Mouse (Mus musculus): ENCODE results near the gene Ndufa5. TPM values are rescaled to one million over a fixed set of nuclear protein-coding genes. Genes with fewer than 3 reads are reported as not detected.

Gene Ndufa5
- polyA plus RNA-seq, 1 experiment = 3.8 TPM

- no peak overlapping the region for H3K4me3 ChIP-seq (ENCODE audit: control insufficient read depth, insufficient read depth, low read length)
- no peaks in the 10 kb centered on the region for H3K36me3 ChIP-seq (ENCODE audit: control insufficient read depth, insufficient read depth, low read length)
- H3K27ac ChIP-seq (ENCODE audit: control insufficient read depth, insufficient read depth, low read length) = no peak overlapping the region
- no peaks in the 10 kb centered on the region for H3K4me1 ChIP-seq (replicated peaks; ENCODE audit: control insufficient read depth, insufficient read depth, low read length)
- no peaks in the 10 kb centered on the region for H3K27me3 ChIP-seq (ENCODE audit: control insufficient read depth, insufficient read depth, low read length)
- no peak for DNase-seq
- TF ChIP-seq POLR2A (IDR thresholded peaks at IDR 0.05; ENCODE audit: control insufficient read depth, extremely low read depth, insufficient read depth, low read length, poor library complexity) (no peak), CTCF (IDR thresholded peaks at IDR 0.05; ENCODE audit: borderline replicate concordance, control insufficient read depth, extremely low read depth, insufficient read depth, low read length, poor library complexity) (no peak)
- WGBS = 91% methylated on average over 5 of the region's 5 CpGs
Measured at GRCm38 (mm10) chr6:24568963-24569362, 41.1 kb upstream of the Ndufa5 start.

DNA sequence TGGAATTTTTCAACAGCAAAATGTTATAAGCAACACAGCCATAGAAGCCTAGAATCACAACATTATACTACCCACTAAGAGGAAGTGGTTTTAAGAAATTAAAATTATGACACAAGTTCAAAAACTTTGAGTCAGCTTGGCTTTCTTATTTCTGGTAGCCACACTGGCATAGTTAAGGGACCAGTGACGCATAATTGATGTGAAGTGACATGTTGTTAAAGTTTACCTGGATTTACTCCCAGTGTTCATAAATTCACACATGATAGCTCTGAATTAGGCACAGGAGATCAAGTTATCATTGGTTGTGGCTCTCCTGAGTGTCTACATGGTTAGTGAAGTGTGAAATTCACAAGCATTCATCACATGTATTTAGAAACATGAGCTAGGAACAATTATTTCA, 37.1 kb upstream of the Ndufa5 start:
- DNase-seq = no peak
- H3K4me1 ChIP-seq (replicated peaks; ENCODE audit: control insufficient read depth, insufficient read depth, low read length) = no peaks in the 10 kb centered on the region
- H3K27me3 ChIP-seq (ENCODE audit: control insufficient read depth, insufficient read depth, low read length) = no peaks in the 10 kb centered on the region
- WGBS = 72% methylated on average over 1 of the region's 1 CpGs
- no peaks in the 10 kb centered on the region for H3K36me3 ChIP-seq (ENCODE audit: control insufficient read depth, insufficient read depth, low read length)
- H3K4me3 ChIP-seq (ENCODE audit: control insufficient read depth, insufficient read depth, low read length) = no peak overlapping the region
- no peak for TF ChIP-seq CTCF (IDR thresholded peaks at IDR 0.05; ENCODE audit: borderline replicate concordance, control insufficient read depth, extremely low read depth, insufficient read depth, low read length, poor library complexity)
- TF ChIP-seq POLR2A (IDR thresholded peaks at IDR 0.05; ENCODE audit: control insufficient read depth, extremely low read depth, insufficient read depth, low read length, poor library complexity) = no peak
- H3K27ac ChIP-seq (ENCODE audit: control insufficient read depth, insufficient read depth, low read length) = no peak overlapping the region

DNA sequence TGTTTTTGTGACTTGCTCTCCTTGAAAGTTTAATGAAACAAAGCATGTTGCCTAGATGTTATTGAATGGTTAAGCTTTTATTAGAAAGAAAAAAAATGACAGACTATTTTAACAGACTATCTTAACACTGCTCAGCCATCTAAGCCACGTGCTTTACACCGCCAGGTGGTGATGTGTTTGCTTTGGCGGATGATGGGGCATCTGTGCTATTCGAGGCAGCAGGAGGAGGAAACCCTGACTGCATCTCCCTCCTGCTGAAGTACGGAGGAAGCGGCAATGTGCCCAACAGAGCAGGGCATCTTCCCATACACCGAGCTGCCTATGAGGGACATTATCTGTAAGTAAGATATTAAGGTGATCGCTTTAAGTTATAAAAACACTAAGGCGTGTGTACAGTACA, 36.3 kb upstream of the Ndufa5 start:
- Histone ChIP-seq H3K27ac (ENCODE audit: control insufficient read depth, insufficient read depth, low read length) (no peak overlapping the region), H3K4me1 (replicated peaks; ENCODE audit: control insufficient read depth, insufficient read depth, low read length) (no peaks in the 10 kb centered on the region), H3K36me3 (ENCODE audit: control insufficient read depth, insufficient read depth, low read length) (no peaks in the 10 kb centered on the region), H3K27me3 (ENCODE audit: control insufficient read depth, insufficient read depth, low read length) (no peaks in the 10 kb centered on the region), H3K4me3 (ENCODE audit: control insufficient read depth, insufficient read depth, low read length) (no peak overlapping the region)
- no peak for DNase-seq
- TF ChIP-seq POLR2A (IDR thresholded peaks at IDR 0.05; ENCODE audit: control insufficient read depth, extremely low read depth, insufficient read depth, low read length, poor library complexity) (no peak), CTCF (IDR thresholded peaks at IDR 0.05; ENCODE audit: borderline replicate concordance, control insufficient read depth, extremely low read depth, insufficient read depth, low read length, poor library complexity) (no peak)
- 84% methylated on average over 9 of the region's 9 CpGs for WGBS

DNA sequence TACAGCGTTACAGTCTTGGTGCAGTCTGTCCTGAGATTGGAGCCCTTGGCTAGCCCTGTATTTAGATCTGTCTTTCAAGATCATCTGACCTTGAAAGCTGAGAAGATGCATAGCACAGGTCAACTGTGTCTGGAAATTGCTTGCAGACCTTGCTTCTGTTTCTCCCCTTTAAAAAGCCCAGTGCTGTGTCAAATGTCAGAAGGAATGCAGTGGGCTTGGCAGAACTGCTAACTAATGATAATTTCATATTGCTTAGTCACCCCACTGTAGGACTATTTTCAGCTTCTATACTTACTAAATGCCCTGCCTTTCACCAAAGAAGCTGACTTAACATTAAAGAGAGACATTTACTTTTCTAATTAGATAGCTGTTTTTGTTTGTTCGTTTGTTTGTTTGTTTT, 27.7 kb upstream of the Ndufa5 start:
- H3K27ac ChIP-seq (ENCODE audit: control insufficient read depth, insufficient read depth, low read length) = no peak overlapping the region
- no peaks in the 10 kb centered on the region for H3K27me3 ChIP-seq (ENCODE audit: control insufficient read depth, insufficient read depth, low read length)
- TF ChIP-seq POLR2A (IDR thresholded peaks at IDR 0.05; ENCODE audit: control insufficient read depth, extremely low read depth, insufficient read depth, low read length, poor library complexity) (no peak), CTCF (IDR thresholded peaks at IDR 0.05; ENCODE audit: borderline replicate concordance, control insufficient read depth, extremely low read depth, insufficient read depth, low read length, poor library complexity) (no peak)
- no peaks in the 10 kb centered on the region for H3K36me3 ChIP-seq (ENCODE audit: control insufficient read depth, insufficient read depth, low read length)
- DNase-seq = no peak
- no peak overlapping the region for H3K4me3 ChIP-seq (ENCODE audit: control insufficient read depth, insufficient read depth, low read length)
- no peaks in the 10 kb centered on the region for H3K4me1 ChIP-seq (replicated peaks; ENCODE audit: control insufficient read depth, insufficient read depth, low read length)
- WGBS = 93% methylated on average over 2 of the region's 2 CpGs

GRCm38 (mm10) chr6:24554427-24555086, 26.7 kb upstream of the Ndufa5 start:
- no peaks in the 10 kb centered on the region for H3K4me1 ChIP-seq (replicated peaks; ENCODE audit: control insufficient read depth, insufficient read depth, low read length)
- 79% methylated on average over 11 of the region's 11 CpGs for whole genome bisulfite sequencing
- H3K36me3 ChIP-seq (ENCODE audit: control insufficient read depth, insufficient read depth, low read length) = no peaks in the 10 kb centered on the region
- H3K27ac ChIP-seq (ENCODE audit: control insufficient read depth, insufficient read depth, low read length) = no peak overlapping the region
- no peak overlapping the region for H3K4me3 ChIP-seq (ENCODE audit: control insufficient read depth, insufficient read depth, low read length)
- H3K27me3 ChIP-seq (ENCODE audit: control insufficient read depth, insufficient read depth, low read length) = no peaks in the 10 kb centered on the region
- TF ChIP-seq CTCF (IDR thresholded peaks at IDR 0.05; ENCODE audit: borderline replicate concordance, control insufficient read depth, extremely low read depth, insufficient read depth, low read length, poor library complexity) (no peak), POLR2A (IDR thresholded peaks at IDR 0.05; ENCODE audit: control insufficient read depth, extremely low read depth, insufficient read depth, low read length, poor library complexity) (no peak)
- DNase-seq = no peak

GRCm38 (mm10) chr6:24552046-24552445, 24.2 kb upstream of the Ndufa5 start:
- H3K4me1 ChIP-seq (replicated peaks; ENCODE audit: control insufficient read depth, insufficient read depth, low read length) = no peaks in the 10 kb centered on the region
- no peaks in the 10 kb centered on the region for H3K36me3 ChIP-seq (ENCODE audit: control insufficient read depth, insufficient read depth, low read length)
- no peak overlapping the region for H3K27ac ChIP-seq (ENCODE audit: control insufficient read depth, insufficient read depth, low read length)
- no peak for DNase-seq
- TF ChIP-seq CTCF (IDR thresholded peaks at IDR 0.05; ENCODE audit: borderline replicate concordance, control insufficient read depth, extremely low read depth, insufficient read depth, low read length, poor library complexity) = no peak
- no peak for TF ChIP-seq POLR2A (IDR thresholded peaks at IDR 0.05; ENCODE audit: control insufficient read depth, extremely low read depth, insufficient read depth, low read length, poor library complexity)
- no peak overlapping the region for H3K4me3 ChIP-seq (ENCODE audit: control insufficient read depth, insufficient read depth, low read length)
- H3K27me3 ChIP-seq (ENCODE audit: control insufficient read depth, insufficient read depth, low read length) = no peaks in the 10 kb centered on the region
- 62% methylated on average over 7 of the region's 7 CpGs for WGBS

- no peaks in the 10 kb centered on the region for H3K4me1 ChIP-seq (replicated peaks; ENCODE audit: control insufficient read depth, insufficient read depth, low read length)
- H3K27ac ChIP-seq (ENCODE audit: control insufficient read depth, insufficient read depth, low read length) = no peak overlapping the region
- WGBS = 38% methylated on average over 2 of the region's 2 CpGs
- no peak for DNase-seq
- no peaks in the 10 kb centered on the region for H3K36me3 ChIP-seq (ENCODE audit: control insufficient read depth, insufficient read depth, low read length)
- H3K4me3 ChIP-seq (ENCODE audit: control insufficient read depth, insufficient read depth, low read length) = no peak overlapping the region
- no peaks in the 10 kb centered on the region for H3K27me3 ChIP-seq (ENCODE audit: control insufficient read depth, insufficient read depth, low read length)
- no peak for TF ChIP-seq POLR2A (IDR thresholded peaks at IDR 0.05; ENCODE audit: control insufficient read depth, extremely low read depth, insufficient read depth, low read length, poor library complexity)
- no peak for TF ChIP-seq CTCF (IDR thresholded peaks at IDR 0.05; ENCODE audit: borderline replicate concordance, control insufficient read depth, extremely low read depth, insufficient read depth, low read length, poor library complexity)
Measured at GRCm38 (mm10) chr6:24549801-24550200, 22.0 kb upstream of the Ndufa5 start.

Data from thymus, adult 2 months (tissue).